Comparison of ENCODE assay signal across 8 mouse cellular contexts in the genomic region with DNA sequence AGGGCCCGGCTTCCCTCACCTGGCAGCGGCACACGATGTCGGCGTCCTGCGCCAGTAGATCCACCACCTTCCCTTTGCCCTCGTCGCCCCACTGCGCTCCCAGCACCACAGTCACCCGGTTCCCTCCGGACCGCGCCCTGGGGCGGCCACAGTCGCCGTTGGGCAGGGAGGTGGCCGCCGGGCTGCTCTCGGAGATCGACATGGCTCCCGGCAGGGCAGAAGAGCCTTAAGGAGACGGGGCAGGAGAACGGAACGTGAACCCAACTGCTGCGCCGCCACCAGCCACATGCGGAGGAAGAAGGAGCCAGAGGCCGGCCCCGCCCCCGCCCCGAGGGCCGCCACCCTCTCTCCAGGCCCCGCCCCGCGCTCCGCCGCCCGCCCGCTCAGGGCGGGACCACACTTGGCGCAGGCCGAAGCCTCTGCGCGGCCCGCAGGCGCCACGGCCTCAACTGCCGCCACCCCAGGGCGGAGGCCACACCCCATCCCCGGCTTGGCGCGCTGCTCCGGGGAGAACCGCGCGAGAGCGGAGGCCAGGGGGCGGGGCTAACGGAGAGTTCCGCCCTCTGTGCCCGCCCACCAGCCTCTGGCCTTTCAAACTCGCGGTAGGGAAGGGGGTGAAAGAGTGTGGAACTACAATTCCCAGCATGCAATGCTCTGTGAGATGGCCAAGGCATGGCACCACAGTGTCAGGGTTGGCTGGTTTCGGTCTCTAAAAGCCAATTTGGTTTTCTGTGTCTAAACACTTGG. TPM values are rescaled to one million over a fixed set of nuclear protein-coding genes. Genes with fewer than 3 reads are reported as not detected.
DNase-seq lines count a peak whose midpoint lies in the region; ATAC-seq lines count a peak whose summit lies in the region.

TSS of gene Adss (minus strand) at position 319 of the 747 bp plus-strand sequence.

- H3K36me3 ChIP-seq in heart, embryonic 10.5 days: no peaks in the 10 kb centered on the region
- no peaks in the 10 kb centered on the region for H3K36me3 ChIP-seq in kidney, embryonic 15.5 days

- peak; percentile 99 for DNase-seq in B cell, adult 2 months
- peak; percentile 99 for DNase-seq in brain, adult 2 months (ENCODE audit: low read depth, low spot score)
- peak; percentile 98 for DNase-seq in heart, embryonic 10.5 days (ENCODE audit: low spot score)
- peak; percentile 99 for DNase-seq in liver
- peak; percentile 99 for DNase-seq in spleen, postnatal 4 days (ENCODE audit: low spot score in 2 of 2)

- H3K27ac ChIP-seq in heart, embryonic 10.5 days: peak within 1 kb of the TSS; percentile 94
- peak within 1 kb of the TSS; percentile 98 for H3K27ac ChIP-seq in kidney, embryonic 15.5 days

- H3K9me3 ChIP-seq in heart, embryonic 10.5 days: no peaks in the 10 kb centered on the region
- no peaks in the 10 kb centered on the region for H3K9me3 ChIP-seq in kidney, embryonic 15.5 days (replicated peaks)

- under 1% methylated on average over 64 of the region's 64 CpGs for WGBS in heart, embryonic 10.5 days
- under 1% methylated on average over 49 of the region's 64 CpGs for WGBS in kidney, embryonic 15.5 days

- peak within 1 kb of the TSS; percentile 79 for H3K9ac ChIP-seq in kidney, embryonic 15.5 days

- peak within 1 kb of the TSS; percentile 91 for H3K4me3 ChIP-seq in heart, embryonic 10.5 days
- H3K4me3 ChIP-seq in kidney, embryonic 15.5 days (replicated peaks): peak within 1 kb of the TSS; percentile 81

- peaks cover 9% of the 10 kb centered on the region for H3K4me1 ChIP-seq in heart, embryonic 10.5 days
- H3K4me1 ChIP-seq in kidney, embryonic 15.5 days: peaks cover 12% of the 10 kb centered on the region

- ATAC-seq in erythroblast, adult 5-6 weeks (replicated peaks; ENCODE audit: low FRiP score, poor library complexity, severe bottlenecking): peak; percentile 93
- peak; percentile 99 for ATAC-seq in kidney, embryonic 15.5 days (replicated peaks; ENCODE audit: low FRiP score)
- peak; percentile 94 for ATAC-seq in monocyte, adult 5-6 weeks (replicated peaks; ENCODE audit: insufficient number of reproducible peaks, low FRiP score, low TSS enrichment, poor library complexity, severe bottlenecking)

- H3K4me2 ChIP-seq in kidney, embryonic 15.5 days: peak within 1 kb of the TSS; percentile 72

- H3K27me3 ChIP-seq in heart, embryonic 10.5 days (ENCODE audit: insufficient read depth, poor library complexity, severe bottlenecking): no peaks in the 10 kb centered on the region
- no peaks in the 10 kb centered on the region for H3K27me3 ChIP-seq in kidney, embryonic 15.5 days

RNA-seq across cellular contexts. Expression of gene Adss, which starts in this region (rescaled TPM):
- 22.7 and 40.3 TPM in 2 replicates for total RNA-seq in erythroblast, adult 5-6 weeks (2015; ENCODE audit: low replicate concordance)
- total RNA-seq in erythroblast, adult 5-6 weeks (2017; ENCODE audit: low replicate concordance): 43.6 and 45.2 TPM in 2 replicates
- 34.5 and 44.0 TPM in 2 replicates for polyA plus RNA-seq in heart, embryonic 10.5 days (2016; fragmentation: Nextera tagmentation; extraction: Ambion mirVana)
- 54.0 and 57.1 TPM in 2 replicates for polyA plus RNA-seq in kidney, embryonic 15.5 days (2015; fragmentation: Nextera tagmentation; extraction: Ambion mirVana)
- 133 to 209 TPM (median 170 TPM) in 3 replicates for total RNA-seq in monocyte, adult 5-6 weeks (2017)

Comparison
In these comparisons a context has a peak if more than half of its experiments do, and no peak if none do; other contexts are left out.
1. Peak in every context shown above with its lines: DNase-seq, ATAC-seq, H3K4me3 ChIP-seq and H3K27ac ChIP-seq.